Mouse (Mus musculus) right cerebral cortex, postnatal 4 days (tissue): ENCODE measurements around the gene Baiap2l2.
"Not testable (repeated sequence)": the region's sequence is repeated elsewhere in the genome, so short reads cannot be mapped to it uniquely, and the experiment has no call there.

ENCODE experiments used
- DNase-seq: peaks from one replicate; pipeline ENCODE4 v3.0.0-alpha.2; 2022

Baiap2l2 gene

GRCm38 (mm10) chr15:79261095-79261725 is 24.1 kb downstream of the Baiap2l2 start:
- peak; percentile 56 for DNase-seq

GRCm38 (mm10) chr15:79258521-79258920 is 26.8 kb downstream of the Baiap2l2 start:
- no peak for DNase-seq

GRCm38 (mm10) chr15:79254661-79255060 is 30.7 kb downstream of the Baiap2l2 start, which contains the start of gene Slc16a8:
Slc16a8 (minus strand) TSS chr15:79254761.
- DNase-seq: no peak

GRCm38 (mm10) chr15:79252580-79252979 is 32.8 kb downstream of the Baiap2l2 start:
- DNase-seq: no peak

- DNase-seq: peak; percentile 44
These were observed 33.4 kb downstream of the Baiap2l2 start for GRCm38 (mm10) chr15:79251781-79252491.

- DNase-seq: no peak
These were observed 34.2 kb downstream of the Baiap2l2 start for GRCm38 (mm10) chr15:79251168-79251567.

- no peak for DNase-seq
These were observed 35.1 kb downstream of the Baiap2l2 start for GRCm38 (mm10) chr15:79250236-79250635.

- DNase-seq: no peak
These were observed 40.0 kb downstream of the Baiap2l2 start for GRCm38 (mm10) chr15:79245321-79245720.

- DNase-seq: no peak
These were observed 41.1 kb downstream of the Baiap2l2 start for GRCm38 (mm10) chr15:79244071-79244893.

- DNase-seq: peak; percentile 99
These were observed 41.9 kb downstream of the Baiap2l2 start for GRCm38 (mm10) chr15:79243234-79244042.

- no peak for DNase-seq
These were observed 42.6 kb downstream of the Baiap2l2 start for GRCm38 (mm10) chr15:79242574-79243233.

- no peak for DNase-seq
These were observed 47.3 kb downstream of the Baiap2l2 start for GRCm38 (mm10) chr15:79238036-79238435.

GRCm38 (mm10) chr15:79235268-79235667 is 50.1 kb downstream of the Baiap2l2 start:
- no peak for DNase-seq

GRCm38 (mm10) chr15:79229058-79229821 is 56.1 kb downstream of the Baiap2l2 start, which contains the start of the genes Pick1 and Gm49486:
Pick1 (plus strand) TSS chr15:79229173.
Gm49486 (plus strand) TSS chr15:79229391.
- DNase-seq: peak; percentile 82

- not testable (repeated sequence) for DNase-seq
These were observed 59.6 kb downstream of the Baiap2l2 start for GRCm38 (mm10) chr15:79225780-79226179.

- peak; percentile 80 for DNase-seq
These were observed 60.7 kb downstream of the Baiap2l2 start for GRCm38 (mm10) chr15:79224685-79225084.

- no peak for DNase-seq
These were observed 61.7 kb downstream of the Baiap2l2 start for GRCm38 (mm10) chr15:79223641-79224040.

GRCm38 (mm10) chr15:79219572-79219971 is 65.8 kb downstream of the Baiap2l2 start:
- DNase-seq: no peak

GRCm38 (mm10) chr15:79216191-79216590 is 69.1 kb downstream of the Baiap2l2 start:
- no peak for DNase-seq

- DNase-seq: no peak
These were observed 71.7 kb downstream of the Baiap2l2 start for GRCm38 (mm10) chr15:79213591-79213990.
